Mouse (Mus musculus) mouse embryonic stem cell (cell line): ENCODE measurements around the gene Tdrkh.

Experiments
- in situ Hi-C, 2 experiments: fragments of 300-500 bp; cut with MboI; formaldehyde crosslinking; loops; 1 replicate in 1 of 2; 3 replicates in 1 of 2; pipeline ENCODE4 v1.14.3; 2019 to 2020; ENCODE audit warnings: low sequenced_read_pairs in 2 of 2, low pct_unique_long_range_greater_than_20kb in 1 of 2, mixed read lengths in 1 of 2; ENCODE audit not compliant: unreplicated experiment in 1 of 2

Tdrkh gene

DNA sequence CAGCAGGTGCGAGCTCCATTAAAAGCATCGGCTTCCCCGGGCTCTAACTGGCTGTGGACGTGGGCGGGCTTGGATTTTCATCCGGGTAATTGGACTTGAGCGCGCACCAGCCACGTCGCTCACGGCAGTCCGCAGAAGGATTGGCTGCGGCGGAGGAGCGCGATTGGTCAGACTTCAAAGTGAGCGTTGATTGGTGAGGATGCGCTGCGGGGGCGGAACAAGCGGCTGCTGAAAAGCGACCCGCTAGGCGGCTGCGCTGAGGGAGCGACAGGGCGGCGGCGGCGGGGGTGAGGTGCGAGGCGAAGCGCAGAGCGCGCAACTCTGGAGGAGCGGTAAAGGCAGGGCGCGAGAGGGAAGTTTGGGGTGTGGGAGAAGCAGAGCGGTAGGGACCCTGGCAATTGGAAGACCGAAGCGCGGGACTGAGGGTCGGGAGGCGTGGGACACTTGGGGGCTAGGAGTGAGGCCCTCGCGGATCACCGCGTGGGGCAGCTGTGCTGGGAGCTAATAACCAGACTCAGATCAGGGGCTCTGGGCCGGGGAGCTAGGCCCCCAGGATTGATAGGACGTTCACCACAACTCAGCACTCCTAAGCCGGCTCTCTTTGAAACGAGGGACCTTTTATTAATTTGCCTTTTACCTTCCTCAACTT lies at the start of gene Tdrkh:
Gene Tdrkh, plus strand, starts transcription at position 243 of the 649 bp plus-strand sequence.
- in situ Hi-C loops = no loop called here

DNA sequence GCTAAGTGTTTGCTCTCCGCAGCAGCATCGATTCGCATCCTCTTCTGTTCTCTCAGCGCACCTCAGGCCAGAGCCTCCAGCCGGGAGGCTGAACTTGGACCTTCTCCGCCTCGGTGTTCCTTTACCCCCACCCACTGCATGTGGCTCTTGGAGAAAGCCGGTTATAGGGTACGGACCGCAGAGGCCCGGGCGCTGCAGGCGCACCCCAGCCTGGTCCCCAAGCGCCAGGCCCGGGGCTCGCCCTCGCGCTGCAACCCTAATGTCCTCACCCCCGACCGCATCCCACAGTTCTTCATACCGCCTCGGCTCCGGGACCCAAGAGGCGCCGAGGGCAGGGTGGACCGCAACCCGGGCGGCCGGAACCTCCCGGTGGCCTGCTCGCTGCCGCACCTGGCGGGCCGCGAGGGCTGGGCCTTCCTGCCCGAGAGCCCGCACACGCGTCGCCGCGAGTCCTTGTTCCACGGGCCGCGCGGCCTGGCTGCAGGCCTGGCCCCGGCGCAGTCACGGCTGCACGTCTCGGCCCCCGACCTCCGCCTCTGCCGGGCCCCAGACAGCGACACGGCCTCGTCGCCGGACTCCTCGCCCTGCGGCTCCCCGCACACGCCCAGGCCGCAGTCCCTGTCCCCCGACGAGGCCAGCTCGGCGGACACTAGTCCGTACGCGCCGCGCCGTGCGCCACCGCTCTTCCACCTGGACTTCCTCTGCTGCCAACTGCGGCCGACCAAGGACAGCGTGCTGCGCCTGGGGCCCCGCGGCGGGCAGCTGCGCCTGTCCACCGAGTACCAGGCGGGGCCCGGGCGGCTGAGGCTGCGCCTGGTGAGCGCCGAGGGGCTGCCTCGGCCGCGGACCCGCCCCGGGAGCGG lies 49.6 kb upstream of the Tdrkh start:
- in situ Hi-C loops = no loop called here

- in situ Hi-C loops = no loop called here
These were observed 48.9 kb upstream of the Tdrkh start for GRCm38 (mm10) chr3:94364154-94364526.

DNA sequence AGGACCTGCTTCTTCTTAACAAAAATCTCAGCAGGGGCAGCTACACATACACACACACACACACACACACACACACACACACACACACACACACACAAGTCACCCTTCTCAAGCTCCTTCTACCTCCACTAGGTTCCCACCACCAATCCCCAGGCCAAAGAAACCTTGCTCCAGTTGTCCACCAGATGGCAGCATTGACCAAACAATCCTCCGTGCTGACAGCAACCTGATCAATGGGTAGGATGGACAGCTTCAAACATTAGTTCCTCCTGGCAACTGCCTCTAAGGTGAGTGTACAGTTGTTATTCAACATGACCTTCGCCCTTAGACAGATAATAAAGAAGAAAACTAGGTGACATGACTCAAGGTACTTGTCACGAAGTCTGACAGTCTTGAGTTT lies 46.3 kb upstream of the Tdrkh start:
- in situ Hi-C loops = loop anchor here in 1 of 2 experiments (5.0 kb wide), 1 partner anchor 91 kb away; no protein-coding TSS in a partner anchor

DNA sequence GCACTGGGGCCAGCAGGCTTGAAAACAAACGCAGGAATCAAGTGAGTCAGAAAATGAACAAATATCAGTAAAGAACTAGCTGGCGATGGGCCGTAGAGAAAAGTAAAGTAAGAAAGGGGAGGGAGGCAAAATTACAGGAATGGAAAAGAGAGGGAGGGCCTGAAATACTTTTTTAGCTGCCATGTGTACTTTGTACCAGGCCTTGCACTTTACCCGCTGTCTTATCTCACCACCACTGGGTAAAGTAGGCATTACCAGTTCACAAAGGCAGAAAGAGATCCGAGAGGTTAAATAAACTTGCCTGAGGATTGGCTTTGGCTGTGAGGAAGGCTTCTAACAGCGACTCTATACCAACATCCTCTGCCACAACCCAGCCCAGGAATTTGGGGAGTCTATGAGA lies 45.6 kb upstream of the Tdrkh start:
- in situ Hi-C loops = loop anchor here in 1 of 2 experiments (5.0 kb wide), 1 partner anchor 90 kb away; no protein-coding TSS in a partner anchor

DNA sequence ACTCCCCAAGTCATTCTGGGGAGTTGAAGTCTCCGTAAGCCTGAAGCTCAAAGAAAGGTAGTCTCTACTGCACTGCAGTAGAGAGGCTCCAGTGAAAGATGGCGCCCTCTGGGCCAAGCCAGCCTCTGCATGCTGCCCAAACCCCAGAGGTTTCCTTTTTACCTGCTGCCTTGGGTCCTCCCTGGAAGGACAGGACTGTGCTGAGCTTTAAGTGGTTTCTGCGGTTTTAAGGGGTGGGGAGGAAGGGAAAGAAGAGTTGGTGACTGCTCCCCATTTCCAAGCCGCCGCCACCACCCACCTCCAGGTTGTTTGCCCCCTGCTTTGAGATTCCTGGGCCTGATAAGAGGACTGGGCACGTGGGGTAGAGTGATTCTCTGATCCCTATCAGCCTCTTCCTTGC lies 44.4 kb upstream of the Tdrkh start:
- in situ Hi-C loops = loop anchor here in 1 of 2 experiments (5.0 kb wide), 1 partner anchor 89 kb away; no protein-coding TSS in a partner anchor

DNA sequence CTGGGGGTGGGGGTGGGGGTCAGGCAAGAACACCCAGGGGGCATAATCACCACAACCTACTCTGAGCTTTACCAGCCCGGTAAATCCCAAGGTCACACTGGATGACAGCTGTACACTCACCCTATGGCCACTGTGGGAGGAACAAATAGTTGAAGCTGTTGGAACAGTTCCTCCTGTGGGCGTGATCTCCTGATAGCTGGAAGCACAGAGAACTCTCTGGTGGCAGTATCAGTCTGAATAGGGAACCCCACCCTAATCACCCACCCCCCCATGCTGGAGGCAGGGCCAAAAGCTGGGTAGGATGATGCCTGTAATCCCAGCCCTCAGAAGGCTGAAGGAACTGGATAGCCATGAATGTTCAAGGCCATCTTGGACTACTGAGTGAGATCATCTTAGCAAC lies 43.4 kb upstream of the Tdrkh start:
- in situ Hi-C loops = loop anchor here in 1 of 2 experiments (5.0 kb wide), 1 partner anchor 88 kb away; no protein-coding TSS in a partner anchor

- in situ Hi-C loops = no loop called here
These were observed 41.4 kb upstream of the Tdrkh start for GRCm38 (mm10) chr3:94371637-94372036.

DNA sequence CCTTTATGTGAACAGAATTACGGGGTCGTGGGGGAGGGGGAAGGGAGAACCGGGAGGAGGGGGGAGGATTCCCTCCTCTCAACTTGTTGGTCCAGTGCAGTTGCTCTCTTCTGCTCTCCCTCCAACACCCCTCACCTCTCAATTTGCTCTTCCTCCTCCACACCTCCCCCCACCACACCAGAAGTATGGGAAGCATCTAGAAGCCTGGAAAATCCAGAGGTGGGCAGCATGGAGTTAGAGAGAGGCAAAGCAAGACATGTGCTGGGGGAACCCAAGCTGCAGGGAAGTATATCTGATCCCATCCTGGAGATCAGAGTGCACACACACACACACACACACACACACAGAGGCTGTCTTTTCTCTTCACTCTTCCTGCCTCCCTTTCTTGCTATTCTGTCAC lies 41.0 kb upstream of the Tdrkh start:
- in situ Hi-C loops = no loop called here

DNA sequence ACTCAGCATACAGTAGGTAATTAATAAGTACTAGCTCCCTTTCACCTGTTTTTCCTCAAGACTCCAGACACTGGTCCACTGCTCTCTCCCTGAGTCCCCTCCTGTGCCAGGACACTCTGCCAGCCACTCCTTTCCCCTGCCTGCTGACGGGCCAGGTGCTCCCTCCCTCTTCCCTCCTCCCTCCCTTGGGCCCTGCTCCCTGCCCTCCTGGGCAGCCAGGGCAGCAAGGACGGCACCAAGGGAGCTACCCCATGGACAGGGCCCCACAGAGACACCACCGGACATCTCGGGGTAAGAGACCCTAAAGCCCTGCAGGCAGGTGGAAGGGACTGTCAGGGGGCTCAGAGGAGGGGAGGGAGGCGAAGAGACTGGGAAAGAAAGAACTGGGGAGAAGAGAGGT lies 40.4 kb upstream of the Tdrkh start, which contains the start of gene Rorc:
Gene Rorc, plus strand, starts transcription at position 154 of the 400 bp plus-strand sequence.
- in situ Hi-C loops = no loop called here

GRCm38 (mm10) chr3:94373090-94373489 lies 40.0 kb upstream of the Tdrkh start:
- in situ Hi-C loops = no loop called here

GRCm38 (mm10) chr3:94373597-94374011 lies 39.5 kb upstream of the Tdrkh start:
- in situ Hi-C loops = no loop called here

DNA sequence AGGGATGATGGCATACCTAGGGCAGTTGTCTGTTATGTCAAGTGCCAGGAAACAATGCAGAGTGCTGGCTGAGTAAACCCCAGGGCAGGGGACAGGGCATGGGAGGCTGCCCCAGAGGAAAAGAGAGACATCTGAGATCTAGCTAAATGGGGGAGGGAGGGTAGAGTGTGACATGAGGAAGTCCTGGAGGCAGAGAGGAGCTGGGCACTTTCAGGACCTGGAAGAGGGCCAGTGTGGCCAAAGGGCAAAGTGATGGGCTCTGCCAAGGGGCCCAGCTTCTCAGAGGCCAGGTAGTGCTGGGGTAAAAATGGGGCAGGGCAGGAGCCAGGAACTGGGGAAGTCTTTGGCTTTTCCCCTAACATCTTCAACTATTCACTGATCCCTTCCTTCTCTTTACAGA lies 38.4 kb upstream of the Tdrkh start:
- in situ Hi-C loops = no loop called here

GRCm38 (mm10) chr3:94375146-94375545 lies 37.9 kb upstream of the Tdrkh start:
- in situ Hi-C loops = no loop called here

- in situ Hi-C loops = no loop called here
These were observed 37.2 kb upstream of the Tdrkh start for GRCm38 (mm10) chr3:94375861-94376260.

GRCm38 (mm10) chr3:94377028-94377923 lies 35.8 kb upstream of the Tdrkh start:
- in situ Hi-C loops = no loop called here

DNA sequence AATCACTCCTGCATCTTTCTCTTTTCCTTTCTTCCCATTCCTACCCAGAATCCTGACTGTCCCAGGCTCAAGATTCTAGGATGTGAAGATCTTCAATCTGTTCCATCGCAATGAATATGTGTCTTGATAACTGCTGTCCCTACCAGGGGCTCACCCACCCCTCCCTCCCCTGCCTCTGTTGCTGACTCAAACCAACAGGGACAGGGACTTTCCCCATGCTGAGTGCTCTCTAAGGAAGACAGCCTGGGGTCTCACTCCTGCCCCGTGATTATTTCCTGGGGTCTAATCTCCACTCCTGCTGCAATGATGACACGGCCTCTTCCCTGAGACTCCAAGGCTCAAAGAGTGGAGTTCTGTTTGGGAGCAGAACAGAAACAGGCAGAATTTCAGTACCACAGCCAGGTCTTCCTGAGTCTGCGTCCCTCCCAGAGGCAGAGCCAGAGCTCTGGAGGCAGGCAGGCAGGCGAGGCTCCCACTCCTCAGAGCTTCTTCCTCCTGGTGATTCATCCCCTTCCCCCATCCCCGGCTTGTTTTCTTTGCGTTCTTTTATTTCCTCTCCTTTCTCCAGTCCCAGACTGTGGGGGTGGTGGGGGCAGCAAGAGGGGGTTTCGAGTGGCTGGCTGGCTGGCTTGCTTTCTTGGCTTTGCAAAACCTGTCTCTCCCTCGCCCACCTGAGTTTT lies 33.1 kb upstream of the Tdrkh start:
- in situ Hi-C loops = no loop called here

DNA sequence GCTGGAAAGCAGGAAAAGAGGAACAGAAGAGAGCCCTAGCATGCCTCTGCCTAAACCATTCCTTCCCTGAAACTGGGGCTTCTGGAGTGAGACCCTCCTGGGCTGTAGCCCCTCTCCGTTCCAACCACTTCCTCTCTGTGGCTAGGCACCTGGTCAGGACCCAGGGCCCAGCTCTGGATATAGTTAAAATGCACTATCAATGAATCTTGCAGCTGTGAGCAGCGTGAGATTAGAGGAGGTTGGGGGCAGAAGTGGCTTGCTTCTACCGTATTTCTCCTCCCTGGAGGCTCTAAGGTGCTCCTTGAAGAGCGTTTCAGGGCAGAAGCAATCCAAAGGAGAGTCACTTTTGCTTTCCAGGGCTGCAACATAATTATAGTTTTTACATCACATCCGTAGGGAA lies 30.8 kb upstream of the Tdrkh start:
- in situ Hi-C loops = no loop called here
